Mouse (Mus musculus): ENCODE measurements around the gene Gm20479. TPM values are rescaled to one million over a fixed set of nuclear protein-coding genes. Genes with fewer than 3 reads are reported as not detected.
A peak's percentile ranks its signal among the peaks of the same experiment; 100 is the strongest.

Gm20479 gene
- polyA plus RNA-seq, 1 experiment = not detected

DNA sequence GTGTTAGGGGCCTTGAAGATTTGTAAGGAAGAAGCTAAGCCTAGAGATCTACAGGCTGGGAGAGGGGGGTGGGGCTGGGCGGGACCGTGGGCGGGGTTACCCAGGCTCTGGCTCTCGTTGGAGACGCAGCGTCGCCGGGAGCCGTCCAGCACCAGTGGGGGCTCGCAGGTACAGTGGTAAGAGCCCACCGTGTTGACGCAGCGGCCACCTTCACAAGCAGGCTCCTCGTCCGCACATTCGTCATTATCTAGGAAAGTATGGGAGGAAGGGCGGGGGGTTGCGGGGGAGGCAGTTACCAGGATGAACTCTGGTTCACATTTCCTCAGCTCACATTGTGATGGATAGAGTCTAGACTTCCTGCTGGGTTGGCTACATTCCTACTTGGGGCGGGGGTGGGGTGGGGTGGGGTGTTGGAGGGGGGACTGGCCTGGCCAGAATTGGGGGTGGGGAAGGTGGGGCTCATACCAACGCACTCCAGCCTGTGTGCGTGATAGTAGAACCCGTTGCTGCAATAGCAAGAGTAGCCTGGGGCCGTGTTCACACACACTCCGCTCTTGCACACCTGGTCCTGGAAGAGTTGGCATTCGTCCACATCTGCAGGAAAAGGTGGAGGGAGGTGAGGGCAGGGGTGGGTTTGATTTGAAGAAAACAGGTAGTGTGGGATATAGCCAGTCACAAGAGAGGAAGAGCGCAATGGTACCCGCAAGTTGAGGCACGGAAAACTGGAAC lies 48.2 kb downstream of the Gm20479 start:
- TF ChIP-seq POLR2A (IDR thresholded peaks at IDR 0.05; ENCODE audit: borderline replicate concordance, extremely low read depth, low read depth, low read length) (no peak), CTCF (IDR thresholded peaks at IDR 0.05; ENCODE audit: insufficient read depth, low read length) (no peak)
- WGBS = 19% methylated on average over 28 of the region's 28 CpGs
- Histone ChIP-seq H3K4me3 (replicated peaks; ENCODE audit: extremely low read depth, low read depth, low read length) (peak overlapping the region; percentile 48), H3K4me1 (ENCODE audit: control insufficient read depth, insufficient read depth, low read length) (0 out of 2 replicates have a peak, but pooled peaks cover 2% of the 10 kb centered on the region)
- peak; percentile 17 for DNase-seq

DNA sequence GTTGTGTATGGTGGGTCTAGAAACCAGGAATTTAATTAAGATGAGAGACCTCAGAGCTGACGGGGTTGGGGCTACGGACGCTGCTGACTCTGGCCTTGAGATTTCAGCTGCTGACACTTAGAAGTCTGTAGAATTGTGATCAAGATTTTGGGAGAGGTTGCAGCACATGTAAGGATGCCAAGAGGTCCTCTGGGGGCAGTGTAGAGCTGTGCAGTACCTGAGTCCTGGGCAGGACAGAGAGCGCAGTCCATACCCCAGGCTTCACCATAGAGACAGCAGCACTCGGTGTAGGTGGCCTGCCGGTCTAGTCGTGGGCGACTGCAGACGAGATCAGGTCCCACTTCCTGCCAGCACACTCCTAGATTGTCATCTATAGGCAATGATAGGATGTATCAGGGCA lies 49.7 kb downstream of the Gm20479 start:
- WGBS = 83% methylated on average over 9 of the region's 9 CpGs

DNA sequence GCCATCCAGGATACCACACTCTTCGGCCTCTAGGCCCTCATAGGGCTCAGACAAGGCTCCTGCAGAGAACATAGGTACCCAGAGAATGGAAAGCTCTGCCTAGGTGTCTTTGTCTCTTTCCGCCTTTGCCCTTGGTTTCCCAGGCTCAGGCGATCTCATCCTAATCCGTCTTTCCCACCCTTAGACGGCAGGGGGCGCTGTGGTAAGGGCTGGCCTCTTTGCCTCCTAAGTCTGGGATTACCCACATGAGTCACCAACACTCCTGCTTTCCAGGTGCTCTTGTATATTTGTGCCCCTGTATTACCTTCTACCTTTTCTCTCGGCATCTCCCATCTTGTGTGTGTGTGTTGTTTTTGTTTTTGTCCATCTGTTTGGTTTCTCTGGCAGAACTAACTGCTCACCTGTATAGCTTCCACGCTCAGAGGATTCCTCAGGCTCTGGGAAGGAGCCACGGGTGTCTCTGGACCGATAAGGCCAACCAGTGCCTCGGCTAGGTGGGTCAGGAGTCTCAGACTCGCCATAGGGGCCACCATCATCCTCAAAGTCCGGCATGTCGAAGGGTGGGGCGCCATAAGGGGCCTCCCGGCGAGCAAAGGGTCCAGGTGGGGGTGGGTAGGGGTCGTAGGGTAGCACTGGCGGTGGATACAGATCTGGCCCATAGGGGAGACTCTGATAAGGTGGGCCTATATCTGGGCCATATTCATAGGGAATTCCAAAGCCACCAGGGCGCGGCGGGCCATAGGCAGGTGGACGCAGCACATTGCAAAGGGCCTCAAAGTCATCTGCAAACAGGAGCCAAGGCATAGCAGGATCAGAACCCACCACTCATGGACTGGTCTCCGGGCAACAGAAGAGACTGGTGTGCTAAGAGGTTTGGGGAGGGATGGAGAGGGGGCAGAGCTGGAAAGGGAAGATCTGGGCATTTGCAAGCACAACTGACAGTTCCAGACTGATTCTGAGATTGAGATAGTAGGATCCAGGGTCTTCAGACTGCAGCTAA lies 50.8 kb downstream of the Gm20479 start:
- TF ChIP-seq POLR2A (IDR thresholded peaks at IDR 0.05; ENCODE audit: borderline replicate concordance, extremely low read depth, low read depth, low read length) (no peak), CTCF (IDR thresholded peaks at IDR 0.05; ENCODE audit: insufficient read depth, low read length) (peak; percentile 72)
- peak; percentile 43 for DNase-seq
- Histone ChIP-seq H3K4me3 (replicated peaks; ENCODE audit: extremely low read depth, low read depth, low read length) (no peak overlapping the region), H3K4me1 (ENCODE audit: control insufficient read depth, insufficient read depth, low read length) (0 out of 2 replicates have a peak, but pooled peaks cover 2% of the 10 kb centered on the region)
- 78% methylated on average over 24 of the region's 24 CpGs for WGBS

More for the DNA sequence above, 49.7 kb downstream of the Gm20479 start:
- Histone ChIP-seq H3K4me3 (replicated peaks; ENCODE audit: extremely low read depth, low read depth, low read length) (no peak overlapping the region), H3K4me1 (ENCODE audit: control insufficient read depth, insufficient read depth, low read length) (0 out of 2 replicates have a peak, but pooled peaks cover 2% of the 10 kb centered on the region)
- no peak for DNase-seq
- TF ChIP-seq CTCF (IDR thresholded peaks at IDR 0.05; ENCODE audit: insufficient read depth, low read length) (no peak; the same call in 1 of the 2 replicates), POLR2A (IDR thresholded peaks at IDR 0.05; ENCODE audit: borderline replicate concordance, extremely low read depth, low read depth, low read length) (no peak)

DNA sequence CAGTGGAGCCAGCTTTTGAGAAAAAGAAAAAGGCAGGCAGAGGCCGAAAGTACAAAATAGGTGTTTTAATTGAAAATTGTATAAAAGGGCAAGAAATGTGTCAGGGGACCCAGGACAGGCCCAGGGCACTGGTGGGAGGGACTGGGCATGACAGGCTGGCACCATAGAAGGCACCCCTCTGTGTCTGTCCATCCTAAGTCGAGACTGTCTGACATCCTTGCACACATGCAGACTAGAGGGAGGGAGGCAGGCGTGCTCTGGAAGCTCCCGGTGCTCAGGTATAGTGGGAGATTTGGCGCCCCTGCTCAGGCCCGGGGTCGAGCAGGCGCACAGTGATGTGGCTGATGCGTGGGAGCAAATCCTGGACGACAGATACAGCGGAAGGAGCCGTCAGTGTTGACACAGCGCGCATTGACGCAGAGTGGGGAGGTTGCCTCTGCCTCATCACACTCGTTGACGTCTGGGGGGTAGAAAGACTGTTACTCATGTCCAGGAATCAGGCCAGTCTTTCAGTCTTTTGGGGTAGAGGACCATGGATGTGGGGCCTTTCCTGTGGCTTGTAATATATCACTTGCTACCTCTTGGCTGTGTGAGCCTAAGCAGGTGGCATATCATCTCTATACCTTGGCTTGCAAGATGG lies 52.0 kb downstream of the Gm20479 start:
- H3K4me1 ChIP-seq (ENCODE audit: control insufficient read depth, insufficient read depth, low read length) = 0 out of 2 replicates have a peak, but pooled peaks cover 2% of the 10 kb centered on the region
- no peak for DNase-seq
- H3K4me3 ChIP-seq (replicated peaks; ENCODE audit: extremely low read depth, low read depth, low read length) = no peak overlapping the region
- 84% methylated on average over 17 of the region's 17 CpGs for WGBS
- TF ChIP-seq CTCF (IDR thresholded peaks at IDR 0.05; ENCODE audit: insufficient read depth, low read length) (no peak), POLR2A (IDR thresholded peaks at IDR 0.05; ENCODE audit: borderline replicate concordance, extremely low read depth, low read depth, low read length) (no peak)

Other genes starting within 250 kb of the Gm20479 start
- gene Cyp2f2, start 237.5 kb downstream of the Gm20479 start, polyA plus RNA-seq (2012; rRNA removed) = 3,886 and 4,289 TPM in 2 replicates
- gene Cyp2t4, start 203.7 kb downstream of the Gm20479 start, polyA plus RNA-seq (2012; rRNA removed) = not detected in 2 replicates
- gene Egln2, start 190.6 kb downstream of the Gm20479 start, polyA plus RNA-seq (2012; rRNA removed) = 107 and 115 TPM in 2 replicates
- gene Rab4b, start 178.5 kb downstream of the Gm20479 start, polyA plus RNA-seq (2012; rRNA removed) = 67.8 and 69.0 TPM in 2 replicates
- not detected in 2 replicates for gene Gm21983, start 176.3 kb downstream of the Gm20479 start, polyA plus RNA-seq (2012; rRNA removed)
- gene Mia, start 176.3 kb downstream of the Gm20479 start, polyA plus RNA-seq (2012; rRNA removed) = 10.5 and 13.5 TPM in 2 replicates
- gene BC024978, start 161.6 kb downstream of the Gm20479 start, polyA plus RNA-seq (2012; rRNA removed) = 11.2 and 13.5 TPM in 2 replicates
- 135 and 136 TPM in 2 replicates for gene Snrpa, start 161.1 kb downstream of the Gm20479 start, polyA plus RNA-seq (2012; rRNA removed)
- 8.6 and 11.2 TPM in 2 replicates for gene Itpkc, start 128.8 kb downstream of the Gm20479 start, polyA plus RNA-seq (2012; rRNA removed)
- 68.6 and 76.8 TPM in 2 replicates for gene Coq8b, start 124.4 kb downstream of the Gm20479 start, polyA plus RNA-seq (2012; rRNA removed)
- 33.0 and 36.4 TPM in 2 replicates for gene Numbl, start 99.0 kb downstream of the Gm20479 start, polyA plus RNA-seq (2012; rRNA removed)
- gene Ltbp4, start 19.7 kb downstream of the Gm20479 start, polyA plus RNA-seq (2012; rRNA removed) = 496 and 612 TPM in 2 replicates
- gene Shkbp1, start 1.4 kb downstream of the Gm20479 start, polyA plus RNA-seq (2012; rRNA removed) = 76.4 and 85.1 TPM in 2 replicates
- gene Sptbn4, start 90.3 kb upstream of the Gm20479 start, polyA plus RNA-seq (2012; rRNA removed) = 0.05 and 0.13 TPM in 2 replicates
- gene Blvrb, start 90.6 kb upstream of the Gm20479 start, polyA plus RNA-seq (2012; rRNA removed) = 71.6 and 78.8 TPM in 2 replicates
- gene Sertad3, start 116.3 kb upstream of the Gm20479 start, polyA plus RNA-seq (2012; rRNA removed) = 10.2 and 10.5 TPM in 2 replicates
- gene Sertad1, start 129.5 kb upstream of the Gm20479 start, polyA plus RNA-seq (2012; rRNA removed) = 50.7 and 56.1 TPM in 2 replicates
- gene Prx, start 141.9 kb upstream of the Gm20479 start, polyA plus RNA-seq (2012; rRNA removed) = 62.0 and 67.4 TPM in 2 replicates
- 1.3 and 1.8 TPM in 2 replicates for gene Hipk4, start 165.8 kb upstream of the Gm20479 start, polyA plus RNA-seq (2012; rRNA removed)
- gene Pld3, start 195.8 kb upstream of the Gm20479 start, polyA plus RNA-seq (2012; rRNA removed) = 180 and 201 TPM in 2 replicates
- gene 2310022A10Rik, start 195.8 kb upstream of the Gm20479 start, polyA plus RNA-seq (2012; rRNA removed) = 22.4 and 28.5 TPM in 2 replicates
- gene Akt2, start 234.1 kb upstream of the Gm20479 start, polyA plus RNA-seq (2012; rRNA removed) = 81.4 and 101 TPM in 2 replicates